Mouse (Mus musculus): ENCODE data around the gene Prtn3.

- no peak for TF ChIP-seq CHD2 (IDR thresholded peaks at IDR 0.05; ENCODE audit: low read depth, low read length)
- no peak for TF ChIP-seq HCFC1 (IDR thresholded peaks at IDR 0.05; ENCODE audit: borderline replicate concordance, insufficient read depth, low read length)
- no peak for TF ChIP-seq MAFK (IDR thresholded peaks at IDR 0.05; ENCODE audit: insufficient read depth, low read depth, low read length)
Observed at GRCm38 (mm10) chr10:79840091-79840490, 34.2 kb upstream of the Prtn3 start.

Measured in ES-E14 (cell line).